Mouse (Mus musculus) right cerebral cortex, postnatal 10 days (tissue): Measurements from ENCODE around the gene Ppfia4.

Experiments
- DNase-seq, 2 experiments: peaks; one replicate each; pipeline ENCODE4 v3.0.0; 2021; ENCODE audit warnings: low spot score in 2 of 2

Gene Ppfia4

DNA sequence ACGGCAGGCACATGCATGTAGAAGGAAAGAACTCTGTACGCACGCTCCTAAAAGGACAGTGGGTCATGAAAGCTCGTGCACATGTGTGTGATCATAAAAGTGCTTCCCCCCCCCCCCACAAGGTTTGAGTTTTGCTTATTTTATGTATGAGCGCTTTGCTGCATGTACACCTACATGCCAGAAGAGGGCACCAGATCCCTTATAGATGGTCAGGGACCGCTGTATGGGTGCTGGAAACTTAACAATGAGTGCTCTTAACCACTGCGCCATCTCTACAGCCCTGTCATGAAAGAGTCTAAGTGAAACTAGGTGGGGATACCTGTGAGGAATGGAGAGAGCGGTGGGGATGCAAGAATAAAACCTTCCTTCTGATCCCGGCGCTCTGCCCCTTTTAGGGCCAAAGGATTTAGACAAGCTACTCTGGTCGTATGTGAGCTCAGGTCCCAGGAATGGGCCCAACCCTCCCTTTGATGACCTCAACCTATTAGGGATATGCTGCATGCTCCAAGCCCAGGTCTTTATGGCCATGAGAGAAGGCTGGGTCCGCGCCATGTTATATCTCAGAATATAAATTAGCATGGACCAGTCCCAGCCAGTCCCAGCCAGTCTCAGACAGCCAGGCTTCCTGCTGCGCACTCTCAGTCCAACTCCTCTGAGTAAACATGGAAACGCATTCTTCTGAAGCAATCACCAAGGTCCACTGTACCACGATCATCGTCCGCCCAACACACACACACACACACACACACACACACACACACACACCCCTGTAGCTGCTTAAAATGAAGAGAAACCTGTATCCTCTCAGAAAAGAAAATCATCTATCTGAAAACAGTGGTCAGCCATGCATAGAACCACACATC is 7.3 kb upstream of the Ppfia4 start:
- DNase-seq, result no peak

DNA sequence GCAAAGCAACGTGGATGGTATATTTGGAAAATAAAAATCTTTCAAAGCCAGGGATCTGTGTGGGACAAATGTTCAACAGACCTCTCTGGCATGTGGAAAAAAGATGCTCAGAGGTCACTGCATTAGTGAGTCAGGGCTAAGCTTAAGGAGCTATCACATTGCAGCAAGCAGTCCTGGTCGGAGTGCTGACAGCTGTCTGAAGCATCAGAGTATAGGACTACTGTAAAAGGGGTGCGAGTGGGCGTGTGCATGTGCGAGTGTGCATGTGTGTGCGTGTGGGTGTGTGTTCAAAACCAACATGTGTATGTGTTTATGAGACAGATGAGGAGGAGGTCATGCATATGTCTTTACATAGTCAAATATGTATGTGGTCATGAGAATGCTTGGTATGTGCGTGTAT is 6.4 kb upstream of the Ppfia4 start:
- no peak for DNase-seq

- DNase-seq, result peak in 1 of 2 experiments; percentile 34
Measured at GRCm38 (mm10) chr1:134336958-134337710, 4.4 kb upstream of the Ppfia4 start.

DNA sequence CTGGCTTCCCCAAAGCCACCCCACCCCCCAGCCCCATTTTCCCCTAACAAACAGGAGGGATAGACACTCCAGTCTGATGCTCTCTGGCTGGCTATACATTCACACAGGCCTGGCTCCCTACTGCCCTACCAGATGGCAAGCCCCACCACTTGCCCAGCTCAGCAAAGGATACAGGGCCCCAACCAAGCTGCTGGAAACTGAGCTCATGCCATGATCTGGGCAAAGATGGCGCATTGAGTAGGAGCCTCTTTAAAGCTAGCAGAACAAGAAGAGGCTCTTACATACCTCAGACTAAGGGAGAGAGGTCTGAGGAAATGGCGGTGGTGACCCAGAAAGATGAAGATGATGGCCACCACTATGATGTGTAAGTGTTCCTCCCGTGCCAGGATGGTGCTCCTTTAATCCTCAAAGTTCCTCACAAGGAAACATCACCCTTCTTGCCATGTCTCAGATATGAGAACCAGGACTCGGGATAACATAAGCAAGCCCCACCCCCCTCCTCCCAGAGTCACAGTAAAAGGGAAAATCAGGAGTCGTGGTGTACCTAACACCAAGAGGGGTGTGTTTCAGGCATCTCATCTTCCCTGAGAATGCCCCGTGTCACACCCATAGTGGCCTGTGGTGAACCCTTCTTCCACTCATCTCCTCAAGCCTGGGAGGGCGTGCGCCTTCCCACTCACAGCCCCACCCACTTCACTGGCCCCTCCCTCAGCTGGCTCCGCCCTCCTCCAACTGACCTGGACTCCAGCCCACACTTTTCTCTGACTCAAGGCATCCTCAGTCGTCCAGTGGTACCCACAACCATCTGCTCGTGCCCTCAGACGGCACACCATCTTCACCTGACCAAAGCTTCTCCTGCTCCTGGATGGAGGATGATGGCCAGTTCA is 3.4 kb upstream of the Ppfia4 start:
- DNase-seq, result peak in 1 of 2 experiments; percentile 47

GRCm38 (mm10) chr1:134335211-134335923 is 2.6 kb upstream of the Ppfia4 start:
- peak; percentile 74 to 86 for DNase-seq

GRCm38 (mm10) chr1:134334111-134334827 is 1.5 kb upstream of the Ppfia4 start:
- DNase-seq, result peak in 1 of 2 experiments; percentile 20

- peak in 1 of 2 experiments; percentile 24 for DNase-seq
Measured at GRCm38 (mm10) chr1:134333371-134334110, 813 bp upstream of the Ppfia4 start.

- peak; percentile 80 to 88 for DNase-seq
Measured at GRCm38 (mm10) chr1:134331879-134332635, 671 bp downstream of the Ppfia4 start.

GRCm38 (mm10) chr1:134326841-134327346 is 5.8 kb downstream of the Ppfia4 start:
- DNase-seq, result no peak

DNA sequence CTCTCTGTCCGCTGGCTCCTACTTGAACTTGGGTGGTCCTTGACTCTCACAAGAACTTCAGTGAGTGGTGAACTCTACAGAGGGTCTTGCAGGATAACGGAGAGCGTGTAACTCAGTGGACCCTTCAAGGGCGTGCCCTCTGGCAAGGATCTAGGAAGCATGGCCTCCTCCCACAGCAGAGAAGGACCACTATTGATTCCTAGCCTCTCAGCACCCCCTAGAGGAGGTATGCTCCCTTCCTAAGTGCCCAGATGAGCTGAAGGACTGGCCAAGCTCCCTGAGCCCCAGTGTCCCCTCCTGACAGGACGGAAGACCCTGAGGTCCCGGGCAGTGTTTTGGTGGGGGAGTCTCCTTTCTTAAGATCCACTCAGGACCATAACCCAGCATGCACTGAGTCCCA is 10.1 kb downstream of the Ppfia4 start:
- no peak for DNase-seq

DNA sequence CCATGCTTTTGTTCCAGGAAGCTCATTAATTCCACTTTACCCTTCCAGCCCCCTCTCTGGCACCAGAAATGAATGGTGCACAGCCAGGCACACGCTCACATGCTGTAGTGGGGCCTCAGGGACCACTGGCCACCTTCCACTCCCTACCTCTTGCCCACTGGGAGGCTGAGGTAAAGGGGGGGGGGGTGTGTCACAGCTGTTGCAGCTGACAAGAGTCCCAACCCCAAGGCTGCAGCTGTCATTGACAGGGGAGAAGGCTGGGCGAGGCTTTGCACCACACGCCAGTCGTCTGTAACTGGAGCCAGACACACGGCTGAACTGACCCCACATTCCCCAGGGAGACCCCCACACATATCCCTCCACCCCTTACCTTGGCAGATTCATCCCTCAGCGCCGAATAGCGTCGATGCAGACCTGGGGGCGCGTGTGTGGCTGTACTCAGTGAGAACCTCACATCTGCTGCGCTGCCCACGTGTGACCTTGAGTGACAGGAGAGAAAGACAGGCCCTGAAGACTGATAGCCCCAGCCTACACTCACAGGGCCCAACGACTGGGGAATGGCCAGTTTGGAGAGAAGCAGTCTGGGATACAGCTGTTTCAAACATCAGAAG is 11.9 kb downstream of the Ppfia4 start:
- DNase-seq, result no peak

- DNase-seq, result no peak
Measured at GRCm38 (mm10) chr1:134318261-134318660, 14.5 kb downstream of the Ppfia4 start.

DNA sequence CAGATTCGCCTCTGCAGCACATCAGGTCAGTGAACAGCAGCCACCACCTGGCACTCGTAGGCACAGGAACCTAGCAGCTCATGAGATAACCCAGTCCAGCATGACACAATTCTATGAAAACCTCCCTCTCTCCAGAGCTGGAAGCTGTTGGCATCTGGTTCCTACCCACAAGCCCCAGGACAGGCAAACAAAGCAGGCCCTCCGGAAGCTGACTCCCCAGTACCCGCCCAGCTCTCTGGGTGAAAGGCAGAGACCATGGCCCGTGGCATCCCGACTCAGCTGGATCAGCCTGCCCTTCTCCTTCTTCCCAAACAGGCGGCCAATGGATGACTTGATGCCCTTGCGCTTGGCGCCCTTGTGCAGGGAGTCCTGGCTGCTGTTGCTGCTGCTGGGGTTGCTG is 16.4 kb downstream of the Ppfia4 start:
- DNase-seq, result no peak

DNA sequence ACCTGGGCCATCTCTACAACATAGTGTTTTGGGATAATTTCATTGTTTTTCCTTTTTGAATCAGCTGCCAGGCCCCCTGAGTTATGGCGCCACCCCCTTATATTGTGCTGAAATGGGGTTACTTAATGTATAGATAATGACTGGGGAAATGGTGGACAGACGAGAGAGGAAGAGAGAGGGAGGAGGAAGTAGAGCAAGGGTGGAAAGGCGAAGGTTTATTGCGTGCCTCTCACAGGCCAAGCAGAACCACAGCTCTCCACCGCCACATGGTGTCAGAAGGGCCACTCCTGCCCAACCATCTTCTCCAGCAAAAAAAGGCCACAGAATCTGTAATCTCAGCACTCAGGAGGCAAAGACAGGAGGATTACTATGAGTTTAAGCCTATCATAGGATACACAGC is 17.5 kb downstream of the Ppfia4 start:
- no peak for DNase-seq

- no peak for DNase-seq
Measured at GRCm38 (mm10) chr1:134311760-134312159, 21.0 kb downstream of the Ppfia4 start.

DNA sequence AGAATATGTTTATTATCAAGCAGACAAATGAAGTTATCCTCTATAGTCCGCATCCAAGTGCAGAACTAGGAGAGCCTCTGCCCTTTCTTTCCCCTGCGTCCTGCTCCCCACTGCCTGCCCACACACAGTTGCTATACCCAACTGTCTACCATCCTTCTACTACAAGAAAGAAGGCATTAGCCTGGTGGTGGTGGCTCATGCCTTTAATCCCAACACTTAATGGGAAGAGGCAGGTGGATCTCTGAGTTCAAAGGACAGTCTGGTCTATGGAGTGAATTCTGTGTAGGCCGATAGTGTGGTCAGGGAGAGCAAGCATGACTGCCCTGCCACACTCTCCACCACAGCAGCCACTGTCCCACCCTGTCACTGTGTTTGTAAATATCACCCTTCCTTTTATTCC is 22.0 kb downstream of the Ppfia4 start:
- DNase-seq, result no peak

GRCm38 (mm10) chr1:134310291-134310690 is 22.4 kb downstream of the Ppfia4 start:
- no peak for DNase-seq

DNA sequence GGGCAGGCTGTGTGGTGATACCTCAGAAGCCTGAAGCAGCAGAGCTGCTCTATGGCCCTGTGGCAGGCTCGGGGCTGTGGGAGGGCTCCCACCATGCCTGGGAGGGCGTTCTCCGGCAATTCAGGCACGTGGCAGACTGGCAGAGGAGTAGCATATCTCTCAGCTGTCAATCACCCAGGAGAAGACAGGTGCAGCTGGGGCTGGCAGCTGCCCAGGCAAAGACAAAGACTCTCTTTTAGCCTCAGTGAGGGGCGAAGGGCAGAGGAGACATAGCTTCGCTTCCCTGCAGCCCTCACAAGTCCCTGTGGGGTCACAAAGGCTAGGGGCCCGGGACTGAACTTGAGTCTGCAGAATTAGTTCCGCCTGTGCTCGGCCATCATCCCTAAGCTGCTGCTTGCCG is 25.3 kb downstream of the Ppfia4 start:
- DNase-seq, result no peak
